Mouse (Mus musculus) forebrain, embryonic 11.5 days (tissue): ENCODE data around the gene S1pr4. TPM values are rescaled to one million over a fixed set of nuclear protein-coding genes. Genes with fewer than 3 reads are reported as not detected.

Source experiments
- microRNA-seq: library from miRNA; unstranded; fragments of <30 nt; microRNA quantifications from one replicate; pipeline ENCODE4, GENCODE M21; 2016; ENCODE audit not compliant: insufficient number of aligned reads
- polyA plus RNA-seq: library from polyadenylated mRNA; unstranded; fragments of >200 nt; fragmentation: Nextera tagmentation; extraction: Ambion mirVana; gene quantifications from 2 replicates; pipeline ENCODE4 v1.2.1, GENCODE M21; 2014

S1pr4 gene
- polyA plus RNA-seq, 1 experiment from 2014 or later, result 0.68 TPM

Small RNA genes lying within 50 kb of the gene (microRNA-seq; reads per million reads assigned to microRNA genes)
- not detected for gene Gm25595

Other genes starting within 250 kb of the S1pr4 start
- gene Matk, start 247.2 kb downstream of the S1pr4 start, polyA plus RNA-seq, result 2.6 and 4.0 TPM in 2 replicates
- gene Mrpl54, start 233.2 kb downstream of the S1pr4 start, polyA plus RNA-seq, result 147 and 154 TPM in 2 replicates
- 36.2 and 42.0 TPM in 2 replicates for gene Apba3, start 233.2 kb downstream of the S1pr4 start, polyA plus RNA-seq
- 10.1 and 11.9 TPM in 2 replicates for gene Tjp3, start 208.6 kb downstream of the S1pr4 start, polyA plus RNA-seq
- gene Pip5k1c, start 207.2 kb downstream of the S1pr4 start, polyA plus RNA-seq, result 74.1 and 74.9 TPM in 2 replicates
- 51.2 and 53.2 TPM in 2 replicates for gene Cactin, start 179.0 kb downstream of the S1pr4 start, polyA plus RNA-seq
- gene Tbxa2r, start 171.4 kb downstream of the S1pr4 start, polyA plus RNA-seq, result 1.9 and 2.6 TPM in 2 replicates
- gene Gipc3, start 156.9 kb downstream of the S1pr4 start, polyA plus RNA-seq, result 0.07 TPM in 1 of 2 replicates, not detected in the other
- gene Hmg20b, start 149.7 kb downstream of the S1pr4 start, polyA plus RNA-seq, result 109 and 111 TPM in 2 replicates
- 4.5 and 4.7 TPM in 2 replicates for gene Mfsd12, start 142.6 kb downstream of the S1pr4 start, polyA plus RNA-seq
- 0.15 and 0.40 TPM in 2 replicates for gene 4930404N11Rik, start 134.3 kb downstream of the S1pr4 start, polyA plus RNA-seq
- gene Fzr1, start 121.6 kb downstream of the S1pr4 start, polyA plus RNA-seq, result 132 and 144 TPM in 2 replicates
- 61.0 and 66.3 TPM in 2 replicates for gene Dohh, start 115.7 kb downstream of the S1pr4 start, polyA plus RNA-seq
- gene Gm48551, start 115.7 kb downstream of the S1pr4 start, polyA plus RNA-seq, result 3.0 and 3.5 TPM in 2 replicates
- 1.1 and 3.0 TPM in 2 replicates for gene Gm48552, start 111.1 kb downstream of the S1pr4 start, polyA plus RNA-seq
- 2.8 and 3.3 TPM in 2 replicates for gene Smim24, start 107.1 kb downstream of the S1pr4 start, polyA plus RNA-seq
- 10.5 and 10.8 TPM in 2 replicates for gene Nfic, start 44.5 kb downstream of the S1pr4 start, polyA plus RNA-seq
- gene Celf5, start 17.4 kb downstream of the S1pr4 start, polyA plus RNA-seq, result 9.7 and 19.6 TPM in 2 replicates
- 71.8 and 72.3 TPM in 2 replicates for gene Ncln, start 3.7 kb downstream of the S1pr4 start, polyA plus RNA-seq
- 0.45 and 0.68 TPM in 2 replicates for gene Gna15, start 24.1 kb upstream of the S1pr4 start, polyA plus RNA-seq
- gene Gna11, start 45.1 kb upstream of the S1pr4 start, polyA plus RNA-seq, result 77.1 and 84.5 TPM in 2 replicates
- 324 and 355 TPM in 2 replicates for gene Aes, start 59.4 kb upstream of the S1pr4 start, polyA plus RNA-seq
- 7.2 and 8.1 TPM in 2 replicates for gene Tle2, start 74.4 kb upstream of the S1pr4 start, polyA plus RNA-seq
- gene Tle6, start 100.9 kb upstream of the S1pr4 start, polyA plus RNA-seq, result 3.9 and 7.7 TPM in 2 replicates
- 1.6 and 2.1 TPM in 2 replicates for gene BC025920, start 106.1 kb upstream of the S1pr4 start, polyA plus RNA-seq
- gene Sirt6, start 127.7 kb upstream of the S1pr4 start, polyA plus RNA-seq, result 45.0 and 45.5 TPM in 2 replicates
- 3.9 and 4.1 TPM in 2 replicates for gene Ankrd24, start 128.4 kb upstream of the S1pr4 start, polyA plus RNA-seq
- 5.0 and 5.2 TPM in 2 replicates for gene Gm10778, start 148.9 kb upstream of the S1pr4 start, polyA plus RNA-seq
- gene Zfp433, start 204.7 kb upstream of the S1pr4 start, polyA plus RNA-seq, result 18.0 and 22.7 TPM in 2 replicates